Mouse (Mus musculus) midbrain, embryonic 16.5 days (tissue): ENCODE results near the gene Mettl9. TPM values are rescaled to one million over a fixed set of nuclear protein-coding genes. Genes with fewer than 3 reads are reported as not detected.
"Not testable (repeated sequence)": the region's sequence is repeated elsewhere in the genome, so short reads cannot be mapped to it uniquely, and the experiment has no call there.

ENCODE experiments used
- ATAC-seq: fragments of 200-750 bp; cut with Nextera tagmentation; 2 replicates; pipeline ENCODE4 v1.8.0; 2017; ENCODE audit warnings: moderate TSS enrichment
- H3K27ac ChIP-seq: fragments of 300-500 bp; sonication (generic); 2 replicates; pipeline ENCODE4 v1.5.1; 2014; ENCODE audit warnings: mild to moderate bottlenecking, low read length, mixed read lengths
- H3K27me3 ChIP-seq: fragments of 300-500 bp; sonication (generic); 2 replicates; pipeline ENCODE4 v1.6.1; 2014; ENCODE audit warnings: low read depth, low read length, mixed read lengths; ENCODE audit not compliant: control insufficient read depth, insufficient read depth
- H3K36me3 ChIP-seq: fragments of 300-500 bp; sonication (generic); 2 replicates; pipeline ENCODE4 v1.6.1; 2014; ENCODE audit warnings: mild to moderate bottlenecking, low read length, moderate library complexity, mixed read lengths; ENCODE audit not compliant: control insufficient read depth, insufficient read depth
- H3K4me1 ChIP-seq: fragments of 300-500 bp; sonication (generic); 2 replicates; pipeline ENCODE4 v1.6.1; 2014; ENCODE audit warnings: mild to moderate bottlenecking, low read length, mixed read lengths; ENCODE audit not compliant: control insufficient read depth, insufficient read depth
- H3K4me2 ChIP-seq: fragments of 300-500 bp; sonication (generic); 2 replicates; pipeline ENCODE4 v1.6.1; 2014; ENCODE audit warnings: mild to moderate bottlenecking, low read length, mixed read lengths
- H3K4me3 ChIP-seq: fragments of 300-500 bp; sonication (generic); 2 replicates; pipeline ENCODE4 v1.5.1; 2014; ENCODE audit warnings: low read depth, mild to moderate bottlenecking, low read length, moderate library complexity, mixed read lengths
- H3K9ac ChIP-seq: fragments of 300-500 bp; sonication (generic); 2 replicates; pipeline ENCODE4 v1.6.1; 2014; ENCODE audit warnings: low read depth, low read length, mixed read lengths
- H3K9me3 ChIP-seq: fragments of 300-500 bp; sonication (generic); replicated peaks from 2 replicates; pipeline ENCODE4 v1.6.1; 2014; ENCODE audit warnings: mild to moderate bottlenecking, low read length, mixed read lengths; ENCODE audit not compliant: control insufficient read depth, poor library complexity, severe bottlenecking
- WGBS: fragments of 180-500 bp; shearing (Covaris S2); extraction: QIAGEN DNeasy Blood & Tissue Kit; methylation state at CpG from one replicate; pipeline ENCODE4 v1.1.7; 2014; 5-methylcytosine and 5-hydroxymethylcytosine counted together
- polyA plus RNA-seq: library from polyadenylated mRNA; unstranded; fragments of >200 nt; fragmentation: Nextera tagmentation; extraction: Ambion mirVana; gene quantifications from 2 replicates; pipeline ENCODE4 v1.2.1, GENCODE M21; 2015

Gene Mettl9
- polyA plus RNA-seq, 1 experiment from 2014 or later = 169 TPM

- Histone ChIP-seq H3K36me3 (no peaks in the 10 kb centered on the region), H3K4me1 (peaks cover 3% of the 10 kb centered on the region; the same call in 1 of the 2 replicates), H3K9me3 (no peaks in the 10 kb centered on the region), H3K27ac (no peak overlapping the region), H3K9ac (no peak overlapping the region), H3K4me3 (no peak overlapping the region), H3K27me3 (no peaks in the 10 kb centered on the region), H3K4me2 (no peak overlapping the region)
- 92% methylated on average over 10 of the region's 10 CpGs for WGBS
- no peak for ATAC-seq
Measured at GRCm38 (mm10) chr7:121014486-121014885, 19.8 kb upstream of the Mettl9 start.

GRCm38 (mm10) chr7:121018778-121019177 is 15.5 kb upstream of the Mettl9 start:
- Histone ChIP-seq H3K36me3 (no peaks in the 10 kb centered on the region), H3K4me2 (no peak overlapping the region), H3K27ac (no peak overlapping the region), H3K4me1 (no peaks in the 10 kb centered on the region), H3K27me3 (no peaks in the 10 kb centered on the region), H3K4me3 (no peak overlapping the region), H3K9me3 (no peaks in the 10 kb centered on the region), H3K9ac (no peak overlapping the region)
- ATAC-seq = no peak
- WGBS = 91% methylated on average over 3 of the region's 3 CpGs

- Histone ChIP-seq H3K36me3 (no peaks in the 10 kb centered on the region), H3K4me2 (no peak overlapping the region), H3K9me3 (no peaks in the 10 kb centered on the region), H3K4me3 (no peak overlapping the region), H3K27ac (no peak overlapping the region), H3K27me3 (no peaks in the 10 kb centered on the region), H3K4me1 (no peaks in the 10 kb centered on the region), H3K9ac (no peak overlapping the region)
- no peak for ATAC-seq
- 40% methylated on average over 8 of the region's 8 CpGs for WGBS
Measured at GRCm38 (mm10) chr7:121020277-121020676, 14.0 kb upstream of the Mettl9 start.

- no peak overlapping the region for H3K27ac ChIP-seq
- ATAC-seq = no peak
- no peaks in the 10 kb centered on the region for H3K27me3 ChIP-seq
- WGBS = 82% methylated on average over 6 of the region's 6 CpGs
- H3K4me2 ChIP-seq = no peak overlapping the region
- no peaks in the 10 kb centered on the region for H3K36me3 ChIP-seq
- H3K4me3 ChIP-seq = no peak overlapping the region
- no peak overlapping the region for H3K9ac ChIP-seq
- H3K4me1 ChIP-seq = no peaks in the 10 kb centered on the region
- no peaks in the 10 kb centered on the region for H3K9me3 ChIP-seq
Measured at GRCm38 (mm10) chr7:121025221-121026008, 8.8 kb upstream of the Mettl9 start.

GRCm38 (mm10) chr7:121026300-121026699 is 7.9 kb upstream of the Mettl9 start:
- Histone ChIP-seq H3K4me2 (no peak overlapping the region), H3K9ac (no peak overlapping the region), H3K9me3 (no peaks in the 10 kb centered on the region), H3K4me1 (no peaks in the 10 kb centered on the region), H3K4me3 (no peak overlapping the region), H3K27me3 (no peaks in the 10 kb centered on the region), H3K36me3 (no peaks in the 10 kb centered on the region), H3K27ac (no peak overlapping the region)
- no peak for ATAC-seq
- WGBS = 68% methylated on average over 3 of the region's 3 CpGs

- H3K27me3 ChIP-seq, H3K36me3 ChIP-seq, H3K27ac ChIP-seq, H3K4me1 ChIP-seq, H3K4me2 ChIP-seq, H3K4me3 ChIP-seq, H3K9me3 ChIP-seq, H3K9ac ChIP-seq, ATAC-seq: not testable (repeated sequence)
Measured at GRCm38 (mm10) chr7:121029947-121030346, 4.3 kb upstream of the Mettl9 start.

- Histone ChIP-seq H3K9ac (peak overlapping the region; percentile 99), H3K4me3 (peak overlapping the region; percentile 98), H3K36me3 (no peaks in the 10 kb centered on the region), H3K4me2 (peak overlapping the region; percentile 63), H3K9me3 (no peaks in the 10 kb centered on the region), H3K27ac (peak overlapping the region; percentile 99), H3K27me3 (peaks cover 4% of the 10 kb centered on the region), H3K4me1 (peaks cover 28% of the 10 kb centered on the region)
- ATAC-seq = peak; percentile 88
- WGBS = 2% methylated on average over 34 of the region's 63 CpGs
Measured at GRCm38 (mm10) chr7:121034701-121035141, 476 bp downstream of the Mettl9 start.

GRCm38 (mm10) chr7:121035161-121035721 is 996 bp downstream of the Mettl9 start:
- Histone ChIP-seq H3K4me3 (peak overlapping the region; percentile 98), H3K9ac (peak overlapping the region; percentile 99), H3K4me2 (peak overlapping the region; percentile 63), H3K27ac (peak overlapping the region; percentile 99), H3K27me3 (peaks cover 4% of the 10 kb centered on the region), H3K9me3 (no peaks in the 10 kb centered on the region), H3K4me1 (peaks cover 28% of the 10 kb centered on the region), H3K36me3 (no peaks in the 10 kb centered on the region)
- ATAC-seq = peak; percentile 50
- WGBS = under 1% methylated on average over 23 of the region's 24 CpGs

GRCm38 (mm10) chr7:121040595-121040994 is 6.3 kb downstream of the Mettl9 start:
- Histone ChIP-seq H3K4me2 (no peak overlapping the region), H3K9ac (no peak overlapping the region), H3K9me3 (no peaks in the 10 kb centered on the region), H3K27me3 (no peaks in the 10 kb centered on the region), H3K4me3 (no peak overlapping the region), H3K27ac (no peak overlapping the region), H3K36me3 (no peaks in the 10 kb centered on the region), H3K4me1 (peaks cover 28% of the 10 kb centered on the region)
- ATAC-seq = no peak
- 95% methylated on average over 4 of the region's 4 CpGs for WGBS
